Mouse (Mus musculus): ENCODE data around the gene Ssna1.

Ssna1 gene

DNA sequence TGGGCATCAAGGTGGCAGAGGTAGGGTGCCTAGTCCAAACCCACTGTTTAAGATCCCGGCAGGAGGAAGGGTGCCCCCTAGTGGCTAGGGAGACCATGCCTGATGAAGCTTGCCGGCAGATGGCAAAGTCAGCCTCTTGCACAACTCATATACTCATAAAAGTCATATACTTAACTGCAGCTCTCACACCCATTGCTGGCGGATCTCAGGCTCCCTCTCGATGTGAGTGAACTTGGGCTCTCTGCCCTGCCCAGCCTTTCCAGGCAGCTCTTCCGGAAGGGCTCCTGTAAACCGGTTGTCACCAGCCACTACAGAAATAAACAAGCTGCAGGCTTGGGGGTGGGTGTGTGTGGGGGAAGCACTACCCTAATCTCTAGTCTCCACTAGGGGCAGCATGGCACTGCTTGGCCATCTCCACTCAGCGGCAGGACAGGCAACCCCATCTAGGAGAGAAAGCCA lies 43.8 kb downstream of the Ssna1 start:
- DNase-seq, result peak; percentile 93

- no peak for DNase-seq
These were observed 44.8 kb downstream of the Ssna1 start for GRCm38 (mm10) chr2:25227406-25227805.

DNA sequence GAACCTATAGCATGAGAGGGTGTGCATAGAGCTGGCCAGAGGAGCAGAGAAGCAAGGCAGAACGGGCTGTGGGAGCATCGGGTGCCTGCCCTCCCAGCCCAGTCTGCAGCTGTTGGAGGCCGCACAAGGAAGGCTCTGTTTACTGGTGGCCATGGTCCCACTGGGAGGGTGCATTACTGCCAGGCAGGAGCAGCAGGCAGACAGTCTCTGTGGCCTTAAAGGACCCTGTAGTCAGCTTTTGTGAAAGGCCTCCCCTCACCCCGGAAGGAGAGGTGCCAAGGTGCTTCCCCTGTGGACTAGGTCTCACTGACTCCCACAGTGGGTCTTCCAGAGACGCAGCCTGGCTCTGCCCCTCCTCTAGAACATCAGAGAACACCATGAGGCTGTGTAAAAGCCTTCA lies 45.4 kb downstream of the Ssna1 start:
- peak; percentile 72 for DNase-seq

DNA sequence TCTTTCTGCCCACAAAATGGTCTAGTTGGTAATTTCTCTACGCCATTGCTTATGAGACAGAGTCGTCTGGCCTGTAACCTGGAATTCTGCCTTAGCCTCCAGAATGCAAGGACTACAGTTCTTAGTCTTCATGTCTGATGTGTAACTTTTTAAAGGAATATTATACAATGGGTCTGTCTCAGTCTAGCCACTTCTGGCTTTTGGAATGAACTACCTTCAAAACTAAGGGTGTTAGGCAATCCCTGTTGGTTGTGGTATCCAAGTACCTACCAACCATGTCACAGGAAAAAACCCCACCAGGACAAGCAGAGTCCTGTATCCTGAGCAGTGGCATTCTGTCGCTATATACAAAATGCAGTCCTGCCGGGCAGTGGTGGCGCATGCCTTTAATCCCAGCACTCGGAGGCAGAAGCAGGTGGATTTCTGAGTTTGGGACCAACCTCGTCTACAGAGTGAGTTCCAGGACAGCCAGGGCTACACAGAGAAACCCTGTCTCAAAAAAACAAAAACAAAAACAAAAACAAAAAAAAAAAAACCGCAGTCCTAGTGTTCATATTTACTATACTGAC lies 46.3 kb downstream of the Ssna1 start:
- peak; percentile 45 for DNase-seq

GRCm38 (mm10) chr2:25224766-25225752 lies 47.2 kb downstream of the Ssna1 start:
- peak; percentile 100 for DNase-seq

GRCm38 (mm10) chr2:25224492-25224765 lies 47.8 kb downstream of the Ssna1 start, which contains the start of gene Tubb4b:
Gene Tubb4b (minus strand): TSS chr2:25224702.
- no peak for DNase-seq

DNA sequence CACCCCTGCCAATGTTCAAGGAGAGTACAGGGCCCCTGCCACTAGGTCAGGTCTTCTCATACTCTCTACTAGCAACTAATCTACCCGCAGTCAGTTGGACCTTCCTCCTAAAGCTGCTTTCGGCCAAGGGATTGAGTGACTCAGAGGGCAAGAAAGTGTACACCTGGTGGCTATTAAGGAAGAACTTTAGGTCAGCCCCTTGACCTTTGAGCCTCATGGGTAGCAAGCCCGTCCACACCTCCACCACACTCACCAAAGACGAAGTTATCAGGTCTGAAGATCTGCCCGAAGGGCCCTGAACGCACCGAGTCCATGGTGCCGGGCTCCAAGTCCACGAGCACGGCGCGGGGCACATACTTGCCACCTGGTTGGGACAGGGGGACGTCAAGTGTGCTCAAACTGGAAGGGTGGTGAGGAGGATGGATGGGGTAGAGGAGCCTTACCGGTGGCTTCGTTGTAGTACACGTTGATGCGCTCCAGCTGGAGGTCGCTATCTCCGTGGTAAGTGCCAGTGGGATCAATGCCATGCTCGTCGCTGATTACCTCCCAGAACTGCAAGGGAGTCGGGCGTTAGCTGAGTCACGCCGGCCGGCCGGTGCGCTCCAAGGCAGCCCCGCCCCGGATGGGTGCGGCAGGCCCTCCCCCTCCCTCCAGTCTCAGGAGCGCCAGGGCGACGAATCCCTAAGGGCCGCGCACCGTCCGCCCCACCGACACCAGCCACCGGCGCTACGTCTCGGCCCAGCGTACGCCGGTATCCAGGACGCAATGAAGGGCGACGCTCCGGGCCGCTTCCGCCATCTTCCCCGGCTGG lies 48.4 kb downstream of the Ssna1 start:
- peak; percentile 86 for DNase-seq

- no peak for DNase-seq
These were observed 50.9 kb downstream of the Ssna1 start for GRCm38 (mm10) chr2:25221331-25221772.

Data from cerebellum, adult 9-11 months (tissue).